Mouse (Mus musculus): ENCODE measurements around the gene Brd4. TPM values are rescaled to one million over a fixed set of nuclear protein-coding genes. Genes with fewer than 3 reads are reported as not detected.

Gene Brd4
- polyA plus RNA-seq, 2 experiments, result 15.0 to 26.4 TPM

DNA sequence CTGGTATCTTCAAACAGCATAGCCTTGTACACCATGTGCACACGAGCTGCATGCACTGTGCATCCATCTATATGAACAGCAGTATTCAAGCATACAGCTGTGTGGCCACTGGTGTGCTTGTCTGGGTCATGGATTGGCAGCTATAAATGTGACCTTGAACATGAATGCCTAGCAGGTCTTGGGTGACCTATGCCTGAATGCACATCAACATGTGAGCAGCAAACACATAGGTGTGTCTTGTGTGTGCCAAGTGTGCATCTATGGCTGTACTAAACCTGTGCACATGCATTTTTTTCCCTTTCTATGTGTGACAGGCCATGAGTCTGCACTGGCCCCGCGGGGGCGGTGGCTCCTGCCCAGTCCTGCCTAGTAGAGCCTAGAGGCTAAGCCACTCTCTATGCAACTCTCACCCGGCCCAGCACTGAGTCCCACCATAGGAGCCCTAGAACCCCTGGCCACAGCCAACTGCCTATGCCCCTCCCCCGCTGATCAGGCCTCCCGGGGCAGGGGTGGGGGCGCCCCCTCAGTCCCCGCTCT, 119.2 kb downstream of the Brd4 start:
- Histone ChIP-seq H3K9me3 (ENCODE audit: control insufficient read depth, low read length) (no peaks in the 10 kb centered on the region), H3K27me3 (ENCODE audit: control insufficient read depth, insufficient read depth, low read length) (peaks cover 60% of the 10 kb centered on the region), H3K4me1 (replicated peaks; ENCODE audit: control insufficient read depth in 2 of 2, insufficient read depth in 2 of 2, low read length in 1 of 2) (peaks cover 10 to 12% of the 10 kb centered on the region in 2 experiments), H3K36me3 (replicated peaks; ENCODE audit: control insufficient read depth, insufficient read depth, low read depth) (no peaks in the 10 kb centered on the region), H3K9ac (replicated peaks) (no peak overlapping the region), H3K4me3 (ENCODE audit: insufficient read depth in 1 of 2, low read depth in 2 of 2, low read length in 2 of 2) (peak overlapping the region in 1 of 2 experiments; percentile 53; a peak in 1 of 4 replicates), H3K27ac (no peak overlapping the region), H3K4me2 (ENCODE audit: low read depth) (peak overlapping the region; percentile 71)
- ATAC-seq (ENCODE audit: insufficient read depth) (no peak), DNase-seq (ENCODE audit: low read depth in 3 of 3, low spot score in 3 of 3) (no peak)
- TF ChIP-seq CTCF (IDR thresholded peaks at IDR 0.05; ENCODE audit: low read depth), result no peak
- no peak for TF ChIP-seq EP300 (IDR thresholded peaks at IDR 0.05; ENCODE audit: low read depth)
- WGBS (ENCODE audit: insufficient replicate concordance), result 17% methylated on average over 9 of the region's 9 CpGs

DNA sequence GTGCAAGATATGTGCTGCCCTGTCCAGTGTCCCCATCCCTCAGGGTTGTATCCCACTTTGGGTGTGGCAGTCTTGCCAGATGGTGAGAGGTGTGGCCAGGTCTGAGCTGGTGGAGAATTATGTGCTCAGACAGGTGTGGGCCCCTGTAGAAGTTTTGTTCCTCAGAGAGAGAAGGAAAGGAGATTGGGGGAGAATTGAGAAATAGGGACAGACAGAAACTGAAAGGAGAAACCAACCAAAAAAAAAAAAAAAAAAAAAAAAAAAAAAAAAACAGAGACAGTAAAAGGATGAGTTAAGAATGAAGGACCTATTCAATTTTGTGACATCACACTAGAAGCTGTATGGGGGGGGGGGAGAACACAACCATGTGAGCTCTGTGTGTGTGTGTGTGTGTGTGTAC, 119.7 kb downstream of the Brd4 start:
- H3K27ac ChIP-seq, result no peak overlapping the region
- no peak for ATAC-seq (ENCODE audit: insufficient read depth)
- H3K36me3 ChIP-seq (replicated peaks; ENCODE audit: control insufficient read depth, insufficient read depth, low read depth), result no peaks in the 10 kb centered on the region
- H3K27me3 ChIP-seq (ENCODE audit: control insufficient read depth, insufficient read depth, low read length), result peaks cover 62% of the 10 kb centered on the region
- no peak overlapping the region for H3K4me2 ChIP-seq (ENCODE audit: low read depth)
- TF ChIP-seq CTCF (IDR thresholded peaks at IDR 0.05; ENCODE audit: low read depth) (no peak), EP300 (IDR thresholded peaks at IDR 0.05; ENCODE audit: low read depth) (no peak)
- peaks cover 5 to 7% of the 10 kb centered on the region in 2 experiments for H3K4me1 ChIP-seq (replicated peaks; ENCODE audit: control insufficient read depth in 2 of 2, insufficient read depth in 2 of 2, low read length in 1 of 2)
- no peak overlapping the region for H3K9ac ChIP-seq (replicated peaks)
- H3K9me3 ChIP-seq (ENCODE audit: control insufficient read depth, low read length), result no peaks in the 10 kb centered on the region
- no peak overlapping the region for H3K4me3 ChIP-seq (ENCODE audit: insufficient read depth in 1 of 2, low read depth in 2 of 2, low read length in 2 of 2)
- DNase-seq (ENCODE audit: low read depth in 3 of 3, low spot score in 3 of 3), result no peak

DNA sequence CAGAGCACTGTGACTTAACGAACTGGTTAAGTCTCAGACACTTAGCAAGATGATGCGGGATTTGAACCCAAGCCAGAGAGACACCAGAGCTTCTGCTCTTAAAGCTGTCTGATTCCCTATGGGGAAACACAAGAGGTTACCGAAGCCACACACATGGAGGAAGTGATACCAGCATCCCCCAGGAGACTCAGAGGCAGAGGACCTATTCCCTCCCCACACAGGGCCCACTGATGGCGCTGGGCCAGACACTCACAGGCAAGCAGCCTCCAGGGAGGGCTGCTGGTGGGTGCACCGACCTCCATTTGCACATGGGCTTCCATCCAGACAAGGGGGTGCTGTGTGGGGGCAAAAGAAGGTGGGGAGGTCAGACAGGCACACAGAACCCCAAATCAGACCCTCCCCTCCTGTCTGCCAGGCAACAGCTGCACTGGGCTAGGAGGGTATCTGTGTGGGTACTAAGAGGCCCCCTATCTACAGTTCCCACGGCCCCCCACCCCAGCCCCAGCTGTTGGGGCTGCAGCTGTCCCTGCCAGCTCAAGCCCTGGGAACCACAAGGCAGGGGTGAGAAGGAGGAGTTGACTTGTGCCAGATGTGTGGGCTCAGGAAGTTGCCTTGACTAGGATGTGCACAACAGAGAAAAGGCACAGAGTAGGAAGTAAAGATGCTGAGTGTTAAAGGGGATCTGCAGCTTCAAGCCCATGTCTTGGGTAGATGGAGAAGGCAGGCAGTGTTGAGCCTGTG, 120.4 kb downstream of the Brd4 start:
- DNase-seq (ENCODE audit: low read depth in 3 of 3, low spot score in 3 of 3), result no peak
- 36% methylated on average over 6 of the region's 6 CpGs for WGBS (ENCODE audit: insufficient replicate concordance)
- Histone ChIP-seq H3K4me1 (replicated peaks; ENCODE audit: control insufficient read depth in 2 of 2, insufficient read depth in 2 of 2, low read length in 1 of 2) (peaks cover 0 to 2% of the 10 kb centered on the region in 2 experiments; a peak in 2 of 4 replicates), H3K9me3 (ENCODE audit: control insufficient read depth, low read length) (no peaks in the 10 kb centered on the region), H3K36me3 (replicated peaks; ENCODE audit: control insufficient read depth, insufficient read depth, low read depth) (no peaks in the 10 kb centered on the region), H3K9ac (replicated peaks) (no peak overlapping the region), H3K4me2 (ENCODE audit: low read depth) (no peak overlapping the region), H3K27ac (no peak overlapping the region), H3K27me3 (ENCODE audit: control insufficient read depth, insufficient read depth, low read length) (peaks cover 62% of the 10 kb centered on the region), H3K4me3 (ENCODE audit: insufficient read depth in 1 of 2, low read depth in 2 of 2, low read length in 2 of 2) (no peak overlapping the region)
- no peak for ATAC-seq (ENCODE audit: insufficient read depth)
- TF ChIP-seq CTCF (IDR thresholded peaks at IDR 0.05; ENCODE audit: low read depth) (no peak), EP300 (IDR thresholded peaks at IDR 0.05; ENCODE audit: low read depth) (no peak)

DNA sequence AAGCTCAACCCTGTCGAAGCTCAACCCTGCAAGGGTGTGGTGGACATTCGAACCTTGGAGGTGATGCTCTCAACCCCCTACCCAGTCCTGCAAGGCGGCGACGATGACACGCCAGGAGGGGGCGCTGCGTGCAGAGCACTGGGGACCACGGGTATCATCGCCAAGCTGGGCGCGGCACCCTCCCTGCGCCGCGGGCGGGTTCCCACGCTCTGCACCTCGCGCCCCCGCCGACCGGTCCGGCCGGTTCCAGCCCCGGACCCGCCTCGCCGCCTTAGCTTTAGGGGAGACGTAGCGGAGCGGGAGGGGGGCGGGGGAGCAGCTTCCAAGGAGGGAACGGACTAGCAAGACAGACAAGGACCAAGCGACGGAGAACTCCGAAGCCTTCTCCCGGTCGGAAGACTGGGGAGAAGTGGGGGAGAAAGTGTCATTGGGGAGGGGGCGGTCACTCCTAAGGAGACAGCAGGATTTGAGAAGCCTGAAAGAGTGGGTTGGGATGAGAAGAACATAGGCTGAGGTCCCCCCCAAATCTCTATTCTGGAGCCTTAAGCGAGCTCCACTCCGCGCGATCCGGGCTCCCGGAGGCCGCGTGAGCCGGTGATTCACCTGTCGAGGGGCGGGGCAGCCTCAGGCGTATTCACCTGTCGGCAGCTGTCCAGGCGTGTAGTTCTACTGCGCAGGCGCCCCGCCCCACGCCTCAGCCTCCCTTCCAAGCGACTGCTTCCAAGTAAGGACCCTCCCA, 122.2 kb downstream of the Brd4 start:
- Histone ChIP-seq H3K9ac (replicated peaks) (no peak overlapping the region), H3K27ac (no peak overlapping the region), H3K4me1 (replicated peaks; ENCODE audit: control insufficient read depth in 2 of 2, insufficient read depth in 2 of 2, low read length in 1 of 2) (no peaks in the 10 kb centered on the region; a peak in 1 of 4 replicates), H3K27me3 (ENCODE audit: control insufficient read depth, insufficient read depth, low read length) (peaks cover 60% of the 10 kb centered on the region), H3K4me2 (ENCODE audit: low read depth) (peak overlapping the region; percentile 55), H3K36me3 (replicated peaks; ENCODE audit: control insufficient read depth, insufficient read depth, low read depth) (no peaks in the 10 kb centered on the region), H3K4me3 (ENCODE audit: insufficient read depth in 1 of 2, low read depth in 2 of 2, low read length in 2 of 2) (peak overlapping the region; percentile 10 to 32; a peak in 3 of 4 replicates), H3K9me3 (ENCODE audit: control insufficient read depth, low read length) (no peaks in the 10 kb centered on the region)
- 5% methylated on average over 55 of the region's 58 CpGs for WGBS (ENCODE audit: insufficient replicate concordance)
- peak; percentile 75 for TF ChIP-seq CTCF (IDR thresholded peaks at IDR 0.05; ENCODE audit: low read depth)
- TF ChIP-seq EP300 (IDR thresholded peaks at IDR 0.05; ENCODE audit: low read depth), result no peak
- ATAC-seq (ENCODE audit: insufficient read depth), result no peak
- DNase-seq (ENCODE audit: low read depth in 3 of 3, low spot score in 3 of 3), result no peak

DNA sequence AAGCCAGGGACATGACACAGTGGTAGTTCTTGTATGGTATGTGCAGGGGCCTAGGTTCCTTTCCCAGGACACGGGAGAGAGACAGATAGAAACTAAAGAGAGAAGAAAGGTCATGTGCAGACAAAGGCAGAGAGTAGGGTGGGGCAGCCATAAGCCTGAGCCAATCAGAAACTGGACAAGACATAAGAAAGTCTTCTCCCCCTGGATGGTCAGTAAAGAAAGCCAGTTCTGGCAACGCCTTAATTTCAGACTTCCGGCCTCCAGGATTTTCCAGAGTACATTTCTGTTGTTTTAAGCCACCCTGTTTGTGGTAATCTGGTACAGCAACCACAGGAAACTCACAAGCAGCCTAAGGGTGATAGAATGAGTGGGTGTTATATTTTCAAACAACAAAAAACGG, 123.6 kb downstream of the Brd4 start:
- 54% methylated on average over 4 of the region's 4 CpGs for WGBS (ENCODE audit: insufficient replicate concordance)
- H3K27ac ChIP-seq, result no peak overlapping the region
- ATAC-seq (ENCODE audit: insufficient read depth) (no peak), DNase-seq (ENCODE audit: low read depth in 3 of 3, low spot score in 3 of 3) (no peak)
- H3K4me1 ChIP-seq (replicated peaks; ENCODE audit: control insufficient read depth in 2 of 2, insufficient read depth in 2 of 2, low read length in 1 of 2), result no peaks in the 10 kb centered on the region; a peak in 1 of 4 replicates
- no peak overlapping the region for H3K4me2 ChIP-seq (ENCODE audit: low read depth)
- no peak overlapping the region for H3K4me3 ChIP-seq (ENCODE audit: insufficient read depth in 1 of 2, low read depth in 2 of 2, low read length in 2 of 2)
- no peaks in the 10 kb centered on the region for H3K36me3 ChIP-seq (replicated peaks; ENCODE audit: control insufficient read depth, insufficient read depth, low read depth)
- no peak overlapping the region for H3K9ac ChIP-seq (replicated peaks)
- no peaks in the 10 kb centered on the region for H3K9me3 ChIP-seq (ENCODE audit: control insufficient read depth, low read length)
- H3K27me3 ChIP-seq (ENCODE audit: control insufficient read depth, insufficient read depth, low read length), result peaks cover 48% of the 10 kb centered on the region
- TF ChIP-seq EP300 (IDR thresholded peaks at IDR 0.05; ENCODE audit: low read depth) (no peak), CTCF (IDR thresholded peaks at IDR 0.05; ENCODE audit: low read depth) (no peak)
